Mouse (Mus musculus): Measurements from ENCODE around the gene Setdb2. TPM values are rescaled to one million over a fixed set of nuclear protein-coding genes. Genes with fewer than 3 reads are reported as not detected.

Setdb2 gene
- polyA plus RNA-seq (2017; shearing (Covaris generic)) = 25.8 TPM

DNA sequence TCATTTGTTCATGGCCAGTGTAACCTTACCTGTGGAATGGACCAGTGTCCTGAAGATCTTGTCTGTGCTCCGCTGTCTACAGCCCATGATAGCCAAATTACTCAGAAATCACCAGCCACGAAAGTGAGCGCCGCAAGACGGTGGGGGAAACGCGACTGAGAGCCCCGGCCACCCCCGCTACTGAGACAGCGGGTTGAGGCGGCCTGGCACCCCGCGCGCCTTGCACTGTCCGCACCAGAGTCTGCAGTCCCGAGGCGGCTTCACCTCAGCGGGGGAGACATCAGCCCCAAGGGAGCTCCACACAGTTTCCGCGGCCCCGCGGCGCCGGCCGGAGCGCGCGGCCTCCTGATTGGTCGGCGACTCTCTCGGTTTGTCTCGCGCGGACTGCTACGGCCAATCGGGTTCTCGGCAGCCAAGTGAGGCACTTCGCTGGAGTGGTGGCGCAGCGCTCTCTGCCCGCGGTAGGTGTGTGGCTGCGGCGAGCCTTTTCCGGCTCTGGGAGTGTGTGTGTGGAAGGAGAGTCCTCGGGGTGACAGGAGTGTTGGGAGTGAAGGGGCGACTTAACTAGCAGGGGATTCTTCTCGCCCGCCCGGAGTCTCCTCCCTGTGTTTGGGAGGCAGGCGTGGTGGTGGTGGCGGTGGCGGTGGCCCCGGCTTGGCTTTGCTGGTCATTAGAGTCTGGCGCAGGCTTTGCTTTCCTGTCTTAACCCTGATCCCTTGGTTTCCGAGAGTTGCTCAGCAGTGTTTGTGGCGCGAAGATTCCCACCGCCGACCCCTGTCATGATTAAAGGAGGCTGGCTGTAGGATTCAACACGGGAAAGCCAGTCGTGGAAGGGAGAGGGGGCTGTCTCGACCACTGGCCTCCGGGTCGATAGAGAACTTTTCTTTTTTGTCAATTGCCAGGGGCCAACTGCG is at the start of gene Setdb2, which contains the start of gene Cab39l:
TSS of gene Setdb2 (minus strand) at position 327 of the 914 bp plus-strand sequence.
TSS of gene Cab39l (plus strand) at position 415 of the 914 bp plus-strand sequence.

DNA sequence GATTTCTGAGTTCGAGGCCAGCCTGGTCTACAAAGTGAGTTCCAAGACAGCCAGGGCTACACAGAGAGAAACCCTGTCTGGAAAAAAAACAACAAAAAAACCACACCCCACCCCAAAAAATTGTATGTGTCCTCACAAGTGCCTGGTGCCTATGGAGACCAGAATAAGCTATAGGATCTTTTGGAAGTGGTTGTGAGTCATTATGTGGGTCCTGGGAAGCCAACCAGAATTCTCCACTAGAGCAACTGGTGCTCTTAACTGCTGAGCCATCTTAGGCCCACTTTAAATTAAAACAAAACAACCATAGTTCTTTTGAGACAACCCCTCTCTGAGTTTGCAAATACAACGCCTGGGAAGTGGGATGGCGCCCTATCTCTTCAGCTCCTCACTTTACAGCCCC is 45.4 kb downstream of the Setdb2 start, which contains the start of gene Phf11c:
TSS of gene Phf11c (minus strand) at position 101 of the 400 bp plus-strand sequence.

DNA sequence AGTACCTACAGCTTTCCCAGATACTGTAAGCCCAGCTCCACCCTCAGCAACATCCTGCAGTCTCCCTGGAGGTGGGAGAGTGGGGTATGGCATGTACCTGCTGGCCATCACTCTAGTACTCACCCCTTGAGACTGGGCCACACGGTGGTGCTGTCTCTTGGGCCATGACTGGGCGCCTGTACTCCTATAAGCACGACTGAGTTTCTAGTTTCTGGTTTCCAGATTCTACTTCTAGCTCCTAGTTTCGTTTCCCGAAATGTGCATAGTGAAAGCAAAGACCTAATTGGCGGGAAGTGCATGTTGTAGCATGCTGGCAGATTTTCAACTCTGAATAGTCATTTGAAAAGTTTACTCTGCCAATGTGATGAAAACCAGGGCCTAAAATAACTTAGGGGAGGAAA is 75.4 kb downstream of the Setdb2 start, which contains the start of gene Phf11d:
TSS of gene Phf11d (minus strand) at position 227 of the 401 bp plus-strand sequence.

Other genes with a start within 250 kb of the Setdb2 start
- 82.7 TPM for gene Rcbtb1, start 239.7 kb downstream of the Setdb2 start, polyA plus RNA-seq (2017; shearing (Covaris generic))
- gene Gm6904, start 180.7 kb downstream of the Setdb2 start, polyA plus RNA-seq (2017; shearing (Covaris generic)) = 9.8 TPM
- 38.1 TPM for gene Phf11a, start 143.4 kb downstream of the Setdb2 start, polyA plus RNA-seq (2017; shearing (Covaris generic))
- 180 TPM for gene Phf11b, start 99.5 kb downstream of the Setdb2 start, polyA plus RNA-seq (2017; shearing (Covaris generic))
- 13.6 TPM for gene Phf11d, start 75.4 kb downstream of the Setdb2 start, polyA plus RNA-seq (2017; shearing (Covaris generic))
- gene Phf11c, start 45.5 kb downstream of the Setdb2 start, polyA plus RNA-seq (2017; shearing (Covaris generic)) = 23.0 TPM
- gene Cab39l, start 88 bp upstream of the Setdb2 start, polyA plus RNA-seq (2017; shearing (Covaris generic)) = 57.8 TPM
- 36.3 TPM for gene Cdadc1, start 157.1 kb upstream of the Setdb2 start, polyA plus RNA-seq (2017; shearing (Covaris generic))
- 0.06 TPM for gene Shisa2, start 184.4 kb upstream of the Setdb2 start, polyA plus RNA-seq (2017; shearing (Covaris generic))

All from CD4-positive, CD25-positive, alpha-beta regulatory T cell (primary cell).